Mouse (Mus musculus) C2C12 (cell line): Measurements from ENCODE around the gene A930004D18Rik. TPM values are rescaled to one million over a fixed set of nuclear protein-coding genes. Genes with fewer than 3 reads are reported as not detected.

Experiments used
- H3K27me3 ChIP-seq: one replicate; pipeline ENCODE4 v1.6.1; 2011; ENCODE audit not compliant: control insufficient read depth, insufficient read depth, insufficient read length
- H3K36me3 ChIP-seq: one replicate; pipeline ENCODE4 v1.6.1; 2011; ENCODE audit not compliant: control insufficient read depth, insufficient read depth
- H3K4me3 ChIP-seq: one replicate; pipeline ENCODE4 v1.5.1; 2011; ENCODE audit warnings: mild to moderate bottlenecking, control low read depth; ENCODE audit not compliant: poor library complexity, insufficient read depth, severe bottlenecking
- H3K79me2 ChIP-seq: one replicate; pipeline ENCODE4 v1.6.1; 2011; ENCODE audit not compliant: control insufficient read depth, insufficient read depth
- H3K79me3 ChIP-seq: one replicate; pipeline ENCODE4 v1.6.1; 2011; ENCODE audit warnings: low read depth, control low read depth
- H3ac ChIP-seq: one replicate; pipeline ENCODE3; 2011; ENCODE audit warnings: low read depth; ENCODE audit not compliant: control insufficient read depth, insufficient read length
- CEBPB ChIP-seq: IDR thresholded peaks from one replicate; pipeline ENCODE4 v1.6.1; 2011; ENCODE audit warnings: low read depth, mild to moderate bottlenecking, control low read depth, moderate library complexity
- CTCF ChIP-seq: IDR thresholded peaks from one replicate; pipeline ENCODE4 v1.5.1; 2011; ENCODE audit not compliant: control insufficient read depth, insufficient read depth, insufficient read length
- FOSL1 ChIP-seq: IDR thresholded peaks from one replicate; pipeline ENCODE4 v1.8.0; 2011; ENCODE audit warnings: mild to moderate bottlenecking, low read length; ENCODE audit not compliant: poor library complexity, insufficient read depth, severe bottlenecking
- MAX ChIP-seq: IDR thresholded peaks from one replicate; pipeline ENCODE4 v1.6.1; 2011; ENCODE audit warnings: mild to moderate bottlenecking, control low read depth
- MYOD1 ChIP-seq: IDR thresholded peaks from one replicate; pipeline ENCODE4 v1.6.1; 2011; ENCODE audit warnings: low read depth; ENCODE audit not compliant: control insufficient read depth, insufficient read length
- MYOG ChIP-seq: IDR thresholded peaks from one replicate; pipeline ENCODE4 v1.6.1; 2011; ENCODE audit not compliant: control insufficient read depth, insufficient read length; ENCODE audit errors: extremely low read depth
- USF1 ChIP-seq: IDR thresholded peaks from one replicate; pipeline ENCODE4 v1.6.1; 2011; ENCODE audit warnings: low read depth, mild to moderate bottlenecking, control low read depth, moderate library complexity
- long read RNA-seq, 2 experiments: library from polyadenylated mRNA; unstranded; transcript quantifications; one replicate each; pipeline ENCODE4 v2.0.0; 2019 to 2020
- polyA plus RNA-seq: library from polyadenylated mRNA; unstranded; fragments of >200 nt; fragmentation: generic; extraction: Trizol; gene quantifications from one replicate; pipeline ENCODE4 v1.2.1, GENCODE M21; 2012; ENCODE audit warnings: missing spikeins

A930004D18Rik gene
- 3.9 TPM for polyA plus RNA-seq
- long read RNA-seq, experiment 1, partial matches to known transcripts: 0 of 7 reads
- long read RNA-seq, experiment 1, other reads (novel, unspliced or antisense): 5 of 7 reads
- long read RNA-seq, experiment 2, transcript A930004D18Rik-202 (2 exons, 363 nt): major isoform, 9 of 21 reads
- long read RNA-seq, experiment 2, partial matches to known transcripts: 0 of 21 reads
- long read RNA-seq, experiment 2, other reads (novel, unspliced or antisense): 12 of 21 reads

GRCm38 (mm10) chr2:18037491-18037890 is at the start of gene A930004D18Rik:
A930004D18Rik (minus strand) TSS chr2:18037737.
- H3K79me3 ChIP-seq: no peaks in the 10 kb centered on the region
- no peaks in the 10 kb centered on the region for H3K36me3 ChIP-seq
- no peak for TF ChIP-seq MYOD1
- no peak for TF ChIP-seq MYOG
- no peak for TF ChIP-seq FOSL1
- TF ChIP-seq USF1: no peak
- no peak for TF ChIP-seq CTCF
- no peak for TF ChIP-seq CEBPB
- no peak for TF ChIP-seq MAX
- no peak within 1 kb of the TSS for H3K4me3 ChIP-seq
- H3K27me3 ChIP-seq: no peaks in the 10 kb centered on the region
- no peaks in the 10 kb centered on the region for H3K79me2 ChIP-seq
- no peak within 1 kb of the TSS for H3ac ChIP-seq

- H3K79me3 ChIP-seq: peaks cover 48% of the 10 kb centered on the region
- peaks cover 88% of the 10 kb centered on the region for H3K36me3 ChIP-seq
- H3ac ChIP-seq: no peak overlapping the region
- H3K4me3 ChIP-seq: no peak overlapping the region
- TF ChIP-seq FOSL1: no peak
- TF ChIP-seq USF1: no peak
- TF ChIP-seq MYOG: no peak
- no peak for TF ChIP-seq MYOD1
- TF ChIP-seq CEBPB: no peak
- no peak for TF ChIP-seq MAX
- TF ChIP-seq CTCF: no peak
- H3K27me3 ChIP-seq: no peaks in the 10 kb centered on the region
- peaks cover 94% of the 10 kb centered on the region for H3K79me2 ChIP-seq
Measured at GRCm38 (mm10) chr2:18080182-18080860, 42.8 kb upstream of the A930004D18Rik start.

GRCm38 (mm10) chr2:18071947-18072346 is 34.4 kb upstream of the A930004D18Rik start:
- H3ac ChIP-seq: no peak overlapping the region
- H3K79me3 ChIP-seq: peaks cover 51% of the 10 kb centered on the region
- H3K4me3 ChIP-seq: no peak overlapping the region
- no peaks in the 10 kb centered on the region for H3K27me3 ChIP-seq
- TF ChIP-seq MAX (no peak), USF1 (no peak), FOSL1 (no peak), MYOG (no peak), CTCF (no peak), MYOD1 (no peak), CEBPB (no peak)
- peaks cover 100% of the 10 kb centered on the region for H3K79me2 ChIP-seq
- H3K36me3 ChIP-seq: peaks cover 80% of the 10 kb centered on the region

- TF ChIP-seq CEBPB (no peak), MAX (no peak), CTCF (no peak)
- H3K36me3 ChIP-seq: peaks cover 59% of the 10 kb centered on the region
- H3K4me3 ChIP-seq: no peak overlapping the region
- peaks cover 95% of the 10 kb centered on the region for H3K79me2 ChIP-seq
- H3ac ChIP-seq: no peak overlapping the region
- peaks cover 60% of the 10 kb centered on the region for H3K79me3 ChIP-seq
- no peaks in the 10 kb centered on the region for H3K27me3 ChIP-seq
Measured at GRCm38 (mm10) chr2:18068071-18068796, 30.7 kb upstream of the A930004D18Rik start.

- H3K36me3 ChIP-seq: peaks cover 42% of the 10 kb centered on the region
- H3K79me2 ChIP-seq: peaks cover 82% of the 10 kb centered on the region
- no peak overlapping the region for H3K4me3 ChIP-seq
Measured at GRCm38 (mm10) chr2:18066436-18066835, 28.9 kb upstream of the A930004D18Rik start.

More at GRCm38 (mm10) chr2:18066436-18066835, 28.9 kb upstream of the A930004D18Rik start:
- H3K27me3 ChIP-seq: no peaks in the 10 kb centered on the region
- peaks cover 54% of the 10 kb centered on the region for H3K79me3 ChIP-seq
- TF ChIP-seq CTCF: no peak
- no peak for TF ChIP-seq MYOD1
- TF ChIP-seq USF1: no peak
- no peak for TF ChIP-seq MYOG
- TF ChIP-seq MAX: no peak
- no peak for TF ChIP-seq FOSL1
- TF ChIP-seq CEBPB: no peak
- no peak overlapping the region for H3ac ChIP-seq
